Mouse (Mus musculus) spleen, postnatal 10 days (tissue): ENCODE data around the gene Shroom3.

Source experiments
- DNase-seq, 2 experiments: peaks; one replicate each; pipeline ENCODE4 v3.0.0; 2021 to 2022; ENCODE audit warnings: low spot score in 2 of 2

Gene Shroom3

GRCm38 (mm10) chr5:92804379-92804778, 121.1 kb downstream of the Shroom3 start:
- DNase-seq, result no peak

DNA sequence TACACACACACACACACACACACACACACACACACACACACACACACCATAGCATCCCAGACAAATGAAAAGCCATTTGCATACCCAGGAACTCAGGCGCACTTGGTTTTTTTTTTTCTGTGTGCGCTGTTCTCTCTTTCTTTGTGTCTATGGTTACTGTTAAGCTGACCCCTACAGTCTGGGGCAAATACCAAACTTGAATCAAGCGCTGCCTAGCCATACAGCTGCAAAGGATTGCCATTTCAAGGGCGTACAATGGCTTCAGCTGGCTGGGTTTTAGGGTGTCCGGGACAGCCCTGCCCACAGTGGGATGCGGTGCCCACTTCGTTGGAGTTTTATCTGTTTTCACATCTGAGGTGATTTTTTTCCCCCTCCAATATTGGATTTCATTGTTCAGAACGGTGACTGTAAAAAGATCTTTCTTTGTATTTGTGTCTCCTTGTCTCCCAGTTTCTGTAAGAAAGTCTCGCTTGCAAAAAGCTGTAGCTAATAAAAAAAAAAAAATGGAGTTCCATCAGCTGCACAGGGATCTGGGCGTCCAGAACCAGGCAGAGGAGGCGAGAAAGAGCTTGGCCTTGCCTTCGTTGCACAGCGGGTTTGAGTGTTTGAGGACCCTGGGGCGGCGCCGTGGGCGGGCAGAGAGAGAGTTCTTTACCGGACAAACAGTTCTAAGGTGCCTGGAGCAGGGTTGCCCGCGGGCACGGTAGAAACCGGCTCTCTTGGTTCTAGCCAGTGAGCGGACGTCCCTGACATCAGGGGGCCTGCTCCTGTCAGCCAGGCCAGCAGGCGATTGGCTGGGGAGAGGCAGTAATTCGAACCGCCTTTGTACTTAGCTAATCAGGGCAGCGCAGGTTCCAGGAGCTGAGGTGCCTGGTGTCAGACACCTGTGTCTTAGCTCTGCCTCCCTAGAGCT, 125.5 kb downstream of the Shroom3 start:
- DNase-seq, result no peak

DNA sequence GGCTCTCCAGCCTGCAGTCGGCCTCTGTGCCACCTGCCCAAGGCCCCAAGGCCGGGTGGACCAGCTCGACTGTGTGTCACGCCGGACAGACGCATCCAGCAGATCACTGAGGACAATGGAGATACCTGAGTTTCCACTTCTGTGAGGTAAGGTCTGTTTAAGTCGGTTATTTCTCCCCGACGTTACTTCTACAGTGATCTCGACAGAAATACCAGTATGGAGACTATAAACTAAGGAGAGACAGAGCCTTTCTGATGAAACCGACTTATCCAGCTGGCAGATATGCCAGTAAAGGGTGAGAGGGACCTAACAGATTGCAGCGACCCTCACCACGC, 126.1 kb downstream of the Shroom3 start:
- DNase-seq, result no peak

DNA sequence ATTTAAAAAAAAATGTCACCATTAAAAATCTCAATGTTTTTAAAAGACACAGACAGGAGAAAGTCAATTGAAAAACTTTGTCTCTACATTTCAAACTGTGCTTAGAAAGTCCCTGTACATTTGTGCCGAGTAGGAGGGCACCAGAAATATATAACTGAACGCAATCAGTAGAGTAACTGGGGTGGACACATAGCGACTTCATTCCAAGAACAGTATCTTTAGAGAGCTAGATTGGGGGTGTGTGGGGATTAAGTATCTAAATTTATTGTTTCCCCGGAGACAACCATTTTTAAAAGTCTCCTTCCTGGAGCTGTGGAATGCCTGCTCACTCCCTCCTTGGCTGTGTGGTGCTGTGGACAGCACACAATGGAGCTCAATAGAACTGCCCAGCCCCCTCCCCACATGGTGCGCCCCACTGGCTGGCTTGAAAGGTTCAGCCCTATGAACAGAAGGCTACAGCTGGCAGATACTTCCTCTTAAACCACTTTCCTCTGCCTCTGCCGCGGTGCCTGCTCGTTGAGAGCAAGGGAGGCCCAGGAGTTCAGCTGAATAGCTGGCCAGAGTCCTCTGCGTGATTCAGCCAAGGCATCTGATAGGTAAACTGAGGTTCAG, 127.8 kb downstream of the Shroom3 start:
- DNase-seq, result no peak

GRCm38 (mm10) chr5:92811761-92812160, 128.5 kb downstream of the Shroom3 start:
- DNase-seq, result no peak

DNA sequence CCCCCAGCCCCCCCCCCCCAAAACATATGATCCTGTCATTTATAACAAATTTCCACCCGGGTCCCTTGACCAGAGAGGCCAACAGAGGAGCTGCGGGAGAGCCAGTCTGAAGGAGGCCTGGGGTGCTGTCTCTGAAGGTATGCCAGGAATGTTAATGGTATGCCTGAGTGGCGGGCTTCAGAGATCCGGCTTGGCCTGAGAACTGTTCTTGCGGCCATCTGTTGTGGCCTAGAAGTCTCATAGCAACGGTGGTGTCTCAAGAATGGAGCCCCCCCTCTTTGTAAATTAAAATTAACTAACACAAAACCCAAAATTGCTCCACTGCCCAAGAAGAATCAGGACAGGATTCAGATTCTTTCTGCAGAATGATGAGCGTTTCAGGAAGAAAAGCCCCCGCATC, 129.7 kb downstream of the Shroom3 start:
- DNase-seq, result no peak

- no peak for DNase-seq
These were observed 130.3 kb downstream of the Shroom3 start for GRCm38 (mm10) chr5:92813562-92813961.

DNA sequence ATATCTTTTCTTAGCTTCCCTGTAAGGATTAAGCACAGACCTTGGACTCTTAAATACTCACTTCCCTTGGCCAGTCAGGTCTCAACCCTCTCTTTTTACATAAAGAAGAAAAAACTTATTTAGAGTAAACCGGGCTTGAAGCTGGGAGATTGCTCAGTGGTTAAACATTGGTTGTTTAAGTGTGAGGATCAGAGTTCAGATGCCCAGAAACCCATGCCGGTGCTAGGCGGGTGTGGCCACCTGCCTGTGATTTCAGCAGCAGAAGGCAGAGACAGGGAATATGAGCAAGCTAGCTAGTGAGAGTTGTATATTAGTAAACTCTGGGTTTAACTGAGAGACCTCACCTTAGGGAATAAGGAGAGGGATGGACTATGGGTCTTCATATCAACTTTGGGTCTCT, 131.4 kb downstream of the Shroom3 start:
- no peak for DNase-seq

- DNase-seq, result no peak
These were observed 134.0 kb downstream of the Shroom3 start for GRCm38 (mm10) chr5:92817122-92817822.

DNA sequence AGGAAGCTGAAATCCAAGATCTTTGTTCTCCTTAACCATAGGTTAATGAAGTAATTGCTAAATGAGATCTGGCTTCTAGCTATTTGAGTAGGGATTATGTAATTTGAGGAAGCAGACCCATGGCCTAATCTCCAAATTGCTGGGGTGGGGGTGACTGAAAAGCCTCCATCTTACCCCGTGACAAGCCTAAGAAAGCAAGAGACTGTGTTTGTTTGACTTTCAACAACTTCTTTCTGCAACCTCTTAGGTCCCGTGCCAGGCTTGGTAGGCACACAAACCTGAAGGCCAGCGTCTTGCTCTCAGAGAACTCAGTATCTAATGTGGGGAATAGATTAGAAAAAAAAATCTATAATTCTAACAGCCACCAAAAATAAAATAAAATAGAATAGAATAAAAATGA, 138.1 kb downstream of the Shroom3 start:
- DNase-seq, result no peak

DNA sequence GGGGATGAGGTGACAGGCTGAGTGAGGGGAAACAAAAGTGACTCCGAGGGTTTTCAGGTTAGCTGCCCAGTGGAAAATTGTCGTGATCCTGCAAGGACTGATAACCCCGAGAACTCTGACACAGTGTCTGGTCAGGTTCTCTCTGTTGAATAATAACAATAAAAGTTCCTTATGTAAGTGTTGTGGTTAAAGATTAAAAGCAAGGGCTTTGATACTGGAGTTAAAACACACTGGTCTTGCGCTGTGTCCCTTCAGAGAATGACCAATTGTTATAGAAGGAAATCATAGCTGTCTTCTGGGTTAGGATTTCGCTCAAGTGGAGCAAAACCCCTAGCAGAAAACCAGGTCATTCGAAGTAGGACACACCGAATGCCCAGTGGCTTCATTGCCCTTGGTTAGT, 140.3 kb downstream of the Shroom3 start:
- DNase-seq, result no peak

DNA sequence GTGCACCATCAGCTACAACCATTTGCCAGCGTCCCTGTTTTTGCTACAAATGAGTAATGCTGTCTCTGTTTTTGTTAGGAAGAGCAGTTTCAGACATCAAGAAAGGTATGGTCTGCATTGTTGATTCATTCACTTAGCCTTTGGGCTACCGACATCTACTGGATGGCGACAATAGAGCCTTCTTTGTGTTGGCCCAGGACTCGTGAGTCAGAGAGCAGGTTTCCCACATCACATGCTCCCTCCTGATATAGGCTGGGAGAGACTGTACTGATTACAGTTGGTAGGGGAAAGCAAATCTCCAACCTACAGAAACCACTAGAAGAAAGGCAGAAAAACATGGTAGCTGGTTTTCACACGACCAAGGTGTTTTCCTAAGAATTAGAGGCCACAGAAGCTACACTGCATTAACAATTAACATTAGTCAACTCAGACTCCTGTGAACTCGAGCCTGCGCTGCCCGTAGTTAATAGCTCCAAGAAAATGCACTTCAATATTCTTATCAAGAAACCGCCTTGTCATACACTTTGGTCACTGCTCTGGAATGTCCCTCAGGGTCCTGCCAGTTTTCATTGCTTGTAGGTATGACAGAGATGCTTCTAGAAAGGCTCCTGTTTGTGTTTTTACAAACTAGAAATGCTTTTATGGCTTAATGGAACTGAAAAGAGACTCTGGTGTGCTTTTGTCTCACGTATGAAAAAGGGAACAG, 141.2 kb downstream of the Shroom3 start:
- no peak for DNase-seq

- no peak for DNase-seq
These were observed 147.2 kb downstream of the Shroom3 start for GRCm38 (mm10) chr5:92830391-92830790.

- no peak for DNase-seq
These were observed 151.3 kb downstream of the Shroom3 start for GRCm38 (mm10) chr5:92834513-92834912.

GRCm38 (mm10) chr5:92837311-92837710, 154.1 kb downstream of the Shroom3 start:
- DNase-seq, result no peak

DNA sequence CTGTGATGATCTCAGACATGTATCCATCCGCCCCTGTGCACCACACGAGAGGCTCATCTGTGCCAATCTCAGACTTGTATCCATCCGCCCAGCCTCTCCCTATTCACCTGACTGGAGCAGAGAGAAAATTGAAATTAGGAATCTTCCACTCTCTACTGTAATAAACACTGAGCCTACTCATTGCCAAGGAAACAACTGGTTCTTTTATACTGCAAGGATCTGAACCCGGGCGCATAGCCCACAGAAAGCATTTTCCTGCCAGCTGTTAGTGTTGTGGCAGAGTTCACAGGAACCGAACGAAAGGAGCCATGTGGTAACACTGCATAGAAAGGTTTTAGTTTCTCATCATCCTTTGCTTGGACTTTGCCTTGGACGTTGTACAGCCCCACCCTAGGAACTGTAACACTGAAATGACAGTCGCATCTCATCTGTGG, 155.1 kb downstream of the Shroom3 start:
- DNase-seq, result no peak

- no peak for DNase-seq
These were observed 156.1 kb downstream of the Shroom3 start for GRCm38 (mm10) chr5:92839314-92839713.

DNA sequence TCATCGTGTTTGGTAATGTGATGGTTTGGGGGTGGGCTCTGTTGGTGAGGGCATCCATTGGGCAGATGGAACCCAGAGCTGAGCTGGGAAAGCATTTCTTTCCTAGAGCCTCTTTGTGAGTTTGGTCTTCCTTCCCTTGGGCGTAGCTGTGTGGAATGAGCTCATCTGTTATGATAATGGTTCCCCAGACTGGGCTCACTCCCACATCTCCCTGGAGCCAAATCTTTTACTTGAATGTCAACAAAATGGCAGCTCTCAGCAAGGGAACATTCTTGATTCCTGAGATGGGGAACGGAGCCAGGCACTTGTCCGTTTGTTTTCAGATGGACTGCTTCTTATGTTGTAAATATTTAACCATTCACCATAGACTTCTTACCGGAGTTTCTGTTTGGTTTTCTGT, 158.2 kb downstream of the Shroom3 start:
- DNase-seq, result no peak

GRCm38 (mm10) chr5:92842417-92842816, 159.2 kb downstream of the Shroom3 start:
- DNase-seq, result no peak

DNA sequence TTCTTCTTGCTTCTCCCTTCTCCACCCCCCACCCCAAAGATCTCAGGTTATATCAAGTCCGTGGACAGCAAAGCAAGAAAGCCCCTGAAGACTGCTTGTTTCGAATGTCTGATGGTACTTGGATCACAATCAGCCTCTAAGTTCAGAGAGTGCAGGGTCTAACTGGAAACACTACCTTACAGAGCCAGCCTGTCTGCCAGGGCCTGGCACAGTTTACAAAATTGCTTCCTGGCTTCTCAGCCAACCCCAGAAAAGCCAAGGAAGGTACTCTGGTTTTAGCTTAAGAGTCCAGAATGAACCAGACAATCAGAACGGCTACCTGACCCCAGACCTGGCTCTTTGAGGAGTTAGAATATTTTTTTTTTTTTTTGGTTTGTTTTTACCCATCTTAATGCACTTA, 159.6 kb downstream of the Shroom3 start:
- no peak for DNase-seq

DNA sequence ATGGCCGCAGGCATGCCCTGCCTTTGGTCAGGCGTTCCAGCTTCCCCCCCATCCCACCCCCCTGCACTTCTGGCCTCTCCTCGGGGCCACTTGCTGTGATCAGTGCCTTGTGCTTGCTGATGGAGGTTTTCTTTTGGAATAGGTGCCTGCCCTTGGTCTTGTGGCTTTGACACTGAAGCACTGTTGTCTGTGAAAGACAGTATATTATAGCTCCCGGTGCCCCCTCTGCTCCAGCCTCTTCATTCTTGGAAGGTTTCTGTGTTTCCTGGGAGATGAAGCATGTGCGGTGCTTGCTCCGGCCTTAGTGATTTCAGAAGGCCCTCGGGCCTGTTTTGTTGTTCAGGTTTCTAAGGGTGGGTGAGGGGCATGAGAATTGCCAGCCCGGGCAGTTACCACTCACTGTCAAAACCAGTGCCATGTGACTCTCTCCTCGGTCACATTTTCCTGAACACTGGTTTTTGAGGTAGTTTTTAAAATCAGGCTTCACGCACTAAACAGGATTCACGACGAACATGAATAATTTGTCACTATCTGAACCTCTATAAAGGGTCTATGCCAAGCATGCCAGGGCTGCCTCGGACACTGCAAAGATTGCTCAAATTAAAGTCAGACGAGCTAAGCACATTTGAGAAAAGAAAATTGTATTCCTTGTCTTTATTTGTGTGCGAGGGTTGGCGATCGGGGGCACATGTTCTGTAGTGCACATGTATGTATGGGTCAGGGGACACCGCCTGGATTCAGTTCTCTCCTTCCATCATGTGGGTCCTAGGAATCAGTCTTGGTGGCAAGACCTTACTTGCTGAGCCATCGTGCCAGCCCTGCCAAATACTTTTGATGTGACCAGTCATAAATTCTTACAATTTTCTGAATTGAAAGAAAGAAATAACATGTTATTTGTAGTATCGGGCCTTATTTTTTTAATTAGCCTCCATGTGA, 160.9 kb downstream of the Shroom3 start:
- DNase-seq, result no peak
